Mouse (Mus musculus) neural tube, embryonic 11.5 days (tissue): Measurements from ENCODE around the gene Ripply3. TPM values are rescaled to one million over a fixed set of nuclear protein-coding genes. Genes with fewer than 3 reads are reported as not detected.

Experiments used
- ATAC-seq: fragments of 200-750 bp; cut with Nextera tagmentation; 2 replicates; pipeline ENCODE4 v1.8.0; 2017; ENCODE audit warnings: moderate number of reproducible peaks, mild to moderate bottlenecking, moderate TSS enrichment, moderate library complexity; ENCODE audit not compliant: insufficient read depth, low FRiP score, low TSS enrichment
- DNase-seq: peaks from one replicate; pipeline ENCODE4 v3.0.0-alpha.2; 2015; ENCODE audit warnings: low spot score
- H3K27ac ChIP-seq: fragments of 300-500 bp; sonication (generic); 2 replicates; pipeline ENCODE4 v1.5.1; 2014; ENCODE audit warnings: low read depth, mild to moderate bottlenecking, low read length
- H3K27me3 ChIP-seq: fragments of 300-500 bp; sonication (generic); 2 replicates; pipeline ENCODE4 v1.6.1; 2014; ENCODE audit warnings: mild to moderate bottlenecking, low read length, mixed read lengths; ENCODE audit not compliant: control insufficient read depth, insufficient read depth
- H3K36me3 ChIP-seq: fragments of 300-500 bp; sonication (generic); 2 replicates; pipeline ENCODE4 v1.6.1; 2014; ENCODE audit warnings: mild to moderate bottlenecking, low read length, moderate library complexity, mixed read lengths; ENCODE audit not compliant: control insufficient read depth, insufficient read depth
- H3K4me1 ChIP-seq: fragments of 300-500 bp; sonication (generic); 2 replicates; pipeline ENCODE4 v1.6.1; 2014; ENCODE audit warnings: low read length, mixed read lengths; ENCODE audit not compliant: control insufficient read depth, insufficient read depth
- H3K4me2 ChIP-seq: fragments of 300-500 bp; sonication (generic); 2 replicates; pipeline ENCODE4 v1.6.1; 2014; ENCODE audit warnings: low read depth, mild to moderate bottlenecking, moderate library complexity
- H3K4me3 ChIP-seq: fragments of 300-500 bp; sonication (generic); 2 replicates; pipeline ENCODE4 v1.5.1; 2014; ENCODE audit warnings: low read depth, low read length
- H3K9ac ChIP-seq: fragments of 300-500 bp; sonication (generic); 2 replicates; pipeline ENCODE4 v1.6.1; 2014; ENCODE audit warnings: mild to moderate bottlenecking, low read length
- H3K9me3 ChIP-seq: fragments of 300-500 bp; sonication (generic); 2 replicates; pipeline ENCODE4 v1.6.1; 2016; ENCODE audit warnings: low read length; ENCODE audit not compliant: control insufficient read depth
- WGBS: fragments of 180-500 bp; shearing (Covaris S2); extraction: QIAGEN DNeasy Blood & Tissue Kit; methylation state at CpG from one replicate; pipeline ENCODE4 v1.1.7; 2014; 5-methylcytosine and 5-hydroxymethylcytosine counted together
- polyA plus RNA-seq: library from polyadenylated mRNA; unstranded; fragments of >200 nt; fragmentation: Nextera tagmentation; extraction: Ambion mirVana; gene quantifications from 2 replicates; pipeline ENCODE4 v1.2.1, GENCODE M21; 2014

The Ripply3 gene
- polyA plus RNA-seq, 1 experiment from 2014 or later, result 5.9 TPM

DNA sequence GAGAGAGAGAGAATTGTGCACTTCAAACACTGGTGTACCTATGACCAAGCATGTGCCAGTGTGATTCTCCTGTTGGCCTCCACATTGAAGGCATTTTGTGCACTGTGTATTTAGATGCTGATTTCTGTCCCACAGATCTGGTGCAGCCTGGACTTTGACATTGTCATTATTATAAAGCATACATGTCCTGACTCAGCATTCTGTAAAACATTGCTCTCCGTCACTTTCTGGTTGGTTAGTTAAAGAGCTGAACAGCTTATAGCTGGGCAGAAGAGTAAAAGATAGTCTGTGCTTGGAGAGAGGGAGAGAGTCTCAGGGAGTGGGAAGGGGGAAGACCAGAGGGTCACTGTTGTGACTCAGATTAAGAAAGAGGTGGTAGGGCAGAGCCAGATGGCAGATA, 17.5 kb downstream of the Ripply3 start:
- DNase-seq, result no peak
- H3K9ac ChIP-seq, result no peak overlapping the region
- ATAC-seq, result no peak
- H3K4me1 ChIP-seq, result no peaks in the 10 kb centered on the region
- H3K4me2 ChIP-seq, result no peak overlapping the region
- H3K4me3 ChIP-seq, result no peak overlapping the region
- H3K27ac ChIP-seq, result no peak overlapping the region
- no peaks in the 10 kb centered on the region for H3K36me3 ChIP-seq
- H3K27me3 ChIP-seq, result no peaks in the 10 kb centered on the region
- 91% methylated on average over 1 of the region's 1 CpGs for WGBS
- H3K9me3 ChIP-seq, result no peaks in the 10 kb centered on the region

DNA sequence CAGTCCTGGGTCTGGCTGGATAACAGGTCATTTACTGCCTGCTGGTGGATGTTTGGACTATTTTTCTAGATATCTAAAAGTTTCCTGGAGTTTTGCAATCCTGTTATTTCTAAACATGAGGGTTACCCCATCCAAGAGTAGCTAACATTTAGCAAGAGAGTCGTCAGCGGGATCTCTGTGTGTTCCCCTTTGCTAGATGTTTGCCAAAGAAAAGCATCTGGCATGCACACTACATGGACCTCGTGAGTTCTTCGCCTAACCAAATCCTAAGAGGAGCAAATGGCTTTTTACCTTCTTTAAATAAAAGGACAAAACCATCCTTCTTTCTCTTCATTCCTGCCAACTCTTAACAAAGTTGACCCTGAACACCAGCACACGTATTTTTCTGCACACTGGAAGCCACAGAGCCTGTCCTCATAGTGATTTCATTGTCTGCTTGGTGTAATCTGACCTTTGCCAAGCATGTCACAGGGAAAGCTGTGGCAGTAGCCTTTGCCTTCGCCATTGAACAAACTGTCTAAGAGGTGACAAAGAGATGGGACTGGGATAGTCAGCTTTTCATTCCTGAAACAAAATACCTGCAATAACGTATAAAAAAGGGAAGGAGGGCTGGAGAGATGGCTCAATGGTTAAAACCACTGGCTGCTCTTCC, 19.0 kb downstream of the Ripply3 start:
- Histone ChIP-seq H3K27ac (no peak overlapping the region), H3K4me3 (no peak overlapping the region), H3K9ac (no peak overlapping the region), H3K9me3 (no peaks in the 10 kb centered on the region), H3K4me2 (no peak overlapping the region), H3K27me3 (no peaks in the 10 kb centered on the region), H3K36me3 (no peaks in the 10 kb centered on the region), H3K4me1 (no peaks in the 10 kb centered on the region)
- ATAC-seq (no peak), DNase-seq (no peak)
- 79% methylated on average over 7 of the region's 7 CpGs for WGBS

DNA sequence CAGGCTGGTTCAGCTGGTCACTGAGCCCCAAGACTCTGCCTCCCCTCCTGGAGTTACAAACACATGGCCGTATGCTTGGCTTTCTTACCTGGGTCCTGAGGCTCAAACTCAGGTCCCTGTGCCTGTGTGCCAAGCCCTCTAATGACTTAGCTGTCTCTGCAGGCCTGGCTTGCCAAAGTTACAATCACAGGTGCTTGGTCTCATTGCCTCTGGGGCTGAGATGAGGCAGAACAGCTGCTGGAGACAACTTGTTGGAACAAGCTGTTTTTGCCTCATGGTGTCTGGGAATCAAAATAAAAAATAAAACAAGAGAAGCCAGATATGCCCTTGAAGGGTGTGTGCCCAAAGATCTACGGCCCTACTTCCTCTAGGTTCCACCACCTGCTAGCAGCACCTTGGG, 20.6 kb downstream of the Ripply3 start:
- DNase-seq (no peak), ATAC-seq (no peak)
- no peaks in the 10 kb centered on the region for H3K4me1 ChIP-seq
- no peaks in the 10 kb centered on the region for H3K9me3 ChIP-seq
- WGBS, result 90% methylated on average over 2 of the region's 2 CpGs
- no peak overlapping the region for H3K4me3 ChIP-seq
- H3K27ac ChIP-seq, result no peak overlapping the region
- H3K27me3 ChIP-seq, result no peaks in the 10 kb centered on the region
- H3K36me3 ChIP-seq, result no peaks in the 10 kb centered on the region
- no peak overlapping the region for H3K4me2 ChIP-seq
- no peak overlapping the region for H3K9ac ChIP-seq

DNA sequence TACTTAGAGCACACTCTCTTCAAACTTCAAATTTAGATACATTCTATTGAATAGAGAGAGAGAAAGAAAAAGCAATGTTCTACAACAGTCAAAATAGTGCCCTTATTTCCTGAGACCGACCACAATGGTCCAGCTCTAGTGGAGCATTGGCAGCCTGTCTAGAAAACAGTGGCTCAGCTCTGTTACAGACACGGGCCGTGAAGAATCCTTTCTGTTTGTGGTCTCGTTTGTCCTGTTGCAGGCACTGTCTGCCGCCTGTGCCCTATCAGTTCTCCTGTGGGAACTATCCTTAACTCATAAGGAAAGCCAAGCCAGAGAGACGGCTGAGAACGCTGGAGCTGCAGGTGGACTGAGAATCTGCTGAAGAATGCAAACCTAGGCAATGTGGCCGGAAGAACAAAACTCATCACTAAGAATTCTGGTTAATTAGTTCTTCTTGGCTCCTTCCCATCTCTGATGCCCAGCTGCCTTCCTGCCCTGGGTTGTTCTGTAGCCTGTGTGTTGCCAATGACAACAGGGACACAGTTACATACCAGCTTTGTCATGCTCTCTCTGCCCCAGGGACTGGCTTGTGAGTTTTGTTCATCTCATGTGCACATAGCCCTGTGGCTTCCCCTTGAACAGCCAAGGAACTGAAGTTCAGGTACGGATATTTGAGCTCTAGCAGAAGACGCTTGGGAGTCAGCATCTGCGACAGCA, 21.5 kb downstream of the Ripply3 start:
- ATAC-seq, result no peak

DNA sequence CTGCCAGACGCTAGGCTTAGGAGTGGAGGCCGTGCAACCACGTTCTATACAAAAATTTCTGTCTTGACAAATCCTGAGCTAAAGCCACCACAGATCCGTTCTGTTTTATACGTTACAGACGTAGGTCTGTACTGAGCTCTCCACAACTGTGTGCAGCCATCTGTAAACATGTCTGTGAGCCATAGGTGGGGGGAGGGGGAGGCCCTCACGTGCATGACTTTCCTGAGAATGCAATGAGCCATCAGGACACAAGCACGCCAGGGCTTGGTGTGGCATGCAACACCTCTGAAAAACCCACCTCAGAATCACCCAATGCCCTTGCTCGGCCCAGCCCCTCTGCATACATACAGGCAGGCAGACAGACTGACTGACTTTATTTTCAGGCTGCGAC, 22.1 kb downstream of the Ripply3 start:
- DNase-seq (no peak), ATAC-seq (no peak)
- no peak overlapping the region for H3K4me3 ChIP-seq
- H3K36me3 ChIP-seq, result no peaks in the 10 kb centered on the region
- no peak overlapping the region for H3K27ac ChIP-seq
- H3K9ac ChIP-seq, result no peak overlapping the region
- H3K4me2 ChIP-seq, result no peak overlapping the region
- WGBS, result 78% methylated on average over 10 of the region's 10 CpGs
- H3K4me1 ChIP-seq, result no peaks in the 10 kb centered on the region
- no peaks in the 10 kb centered on the region for H3K27me3 ChIP-seq
- H3K9me3 ChIP-seq, result no peaks in the 10 kb centered on the region

More for the DNA sequence above, 21.5 kb downstream of the Ripply3 start:
- no peak overlapping the region for H3K4me2 ChIP-seq
- 84% methylated on average over 11 of the region's 11 CpGs for WGBS
- H3K36me3 ChIP-seq, result no peaks in the 10 kb centered on the region
- no peak overlapping the region for H3K27ac ChIP-seq
- no peaks in the 10 kb centered on the region for H3K9me3 ChIP-seq
- H3K27me3 ChIP-seq, result no peaks in the 10 kb centered on the region
- no peaks in the 10 kb centered on the region for H3K4me1 ChIP-seq
- no peak overlapping the region for H3K9ac ChIP-seq
- no peak overlapping the region for H3K4me3 ChIP-seq
- no peak for DNase-seq

DNA sequence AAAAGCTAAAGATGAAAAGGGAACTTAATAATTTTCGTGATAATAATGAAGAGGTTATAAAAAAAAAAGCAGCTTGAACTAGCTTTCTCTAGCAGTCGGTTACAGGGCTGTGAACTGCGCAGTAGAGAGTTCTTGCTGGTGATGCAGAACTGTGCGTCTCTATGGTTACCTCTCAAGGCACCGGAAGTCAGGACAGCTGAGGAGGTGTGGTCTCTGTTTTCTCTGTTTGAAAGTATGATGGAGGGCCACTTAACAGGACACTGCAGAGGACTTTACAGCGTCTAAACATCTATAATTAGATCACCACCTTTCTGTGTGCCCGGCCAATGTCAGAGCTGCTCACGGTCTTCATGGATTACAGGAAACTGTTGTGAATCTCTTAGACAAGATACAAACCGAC, 26.2 kb downstream of the Ripply3 start:
- H3K36me3 ChIP-seq, result no peaks in the 10 kb centered on the region
- H3K27me3 ChIP-seq, result no peaks in the 10 kb centered on the region
- H3K4me2 ChIP-seq, result no peak overlapping the region
- WGBS, result 44% methylated on average over 9 of the region's 9 CpGs
- no peaks in the 10 kb centered on the region for H3K9me3 ChIP-seq
- H3K4me3 ChIP-seq, result no peak overlapping the region
- ATAC-seq, result no peak
- no peak overlapping the region for H3K27ac ChIP-seq
- no peak for DNase-seq
- no peak overlapping the region for H3K9ac ChIP-seq
- H3K4me1 ChIP-seq, result no peaks in the 10 kb centered on the region

DNA sequence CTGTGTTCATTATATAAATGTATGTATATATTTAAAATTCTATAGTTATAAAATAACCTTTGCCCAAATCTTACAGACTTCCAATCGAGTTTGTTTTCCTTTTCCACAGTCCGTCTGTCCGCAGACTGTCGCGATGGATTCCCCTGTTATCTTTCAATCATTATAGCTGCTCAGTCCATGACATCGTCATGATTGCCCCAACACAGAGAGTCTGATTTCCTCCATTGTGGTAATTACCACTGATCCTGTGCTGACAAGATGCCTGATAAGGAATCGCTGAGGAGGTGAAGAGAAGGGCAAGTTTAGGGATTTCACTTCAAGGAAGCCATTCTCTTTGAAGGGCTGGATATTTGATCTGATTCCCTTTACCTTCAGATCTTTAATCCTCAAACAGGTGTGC, 27.8 kb downstream of the Ripply3 start:
- H3K9ac ChIP-seq, result no peak overlapping the region
- no peaks in the 10 kb centered on the region for H3K27me3 ChIP-seq
- H3K9me3 ChIP-seq, result no peaks in the 10 kb centered on the region
- H3K4me2 ChIP-seq, result no peak overlapping the region
- no peak overlapping the region for H3K4me3 ChIP-seq
- H3K4me1 ChIP-seq, result no peaks in the 10 kb centered on the region
- DNase-seq, result no peak
- no peak overlapping the region for H3K27ac ChIP-seq
- no peak for ATAC-seq
- no peaks in the 10 kb centered on the region for H3K36me3 ChIP-seq
- 77% methylated on average over 7 of the region's 7 CpGs for WGBS

DNA sequence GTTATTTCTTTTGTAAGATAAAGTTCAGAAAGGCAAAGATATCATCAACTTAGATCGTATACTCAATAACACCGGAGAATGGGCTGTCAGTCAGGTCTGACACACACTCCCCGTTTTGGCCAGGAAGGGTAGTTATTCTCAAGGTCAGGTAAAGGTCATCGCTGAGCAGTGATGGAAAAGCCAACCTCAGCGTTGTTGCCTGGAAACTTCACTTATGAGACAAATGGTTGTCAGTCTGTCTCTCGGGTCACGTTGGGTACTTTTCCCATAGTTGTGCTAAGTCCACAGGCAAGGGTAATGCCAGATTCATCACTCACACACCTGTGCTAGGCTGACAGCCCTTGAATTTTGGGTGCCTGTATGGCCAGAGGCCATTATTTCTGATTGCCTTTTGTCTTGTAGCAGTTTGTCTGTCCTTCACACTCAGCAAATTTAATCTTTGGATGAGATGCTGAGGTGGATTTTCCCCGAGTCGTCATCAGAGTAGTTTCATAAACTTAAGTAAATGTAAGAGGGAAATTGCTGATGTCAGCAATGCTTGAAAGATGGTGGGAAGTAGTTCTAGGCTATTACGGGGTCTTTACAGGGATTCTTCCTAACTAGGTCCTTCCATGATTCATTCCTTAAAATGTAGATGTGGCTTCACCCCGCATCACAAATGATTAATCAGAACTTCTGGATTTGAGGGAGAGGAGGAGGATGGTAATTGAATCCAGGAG, 28.7 kb downstream of the Ripply3 start:
- no peak overlapping the region for H3K27ac ChIP-seq
- no peak overlapping the region for H3K4me3 ChIP-seq
- ATAC-seq (no peak), DNase-seq (no peak)
- WGBS, result 77% methylated on average over 11 of the region's 11 CpGs
- H3K9me3 ChIP-seq, result no peaks in the 10 kb centered on the region
- H3K27me3 ChIP-seq, result no peaks in the 10 kb centered on the region
- H3K9ac ChIP-seq, result no peak overlapping the region
- H3K36me3 ChIP-seq, result no peaks in the 10 kb centered on the region
- H3K4me1 ChIP-seq, result no peaks in the 10 kb centered on the region
- no peak overlapping the region for H3K4me2 ChIP-seq

DNA sequence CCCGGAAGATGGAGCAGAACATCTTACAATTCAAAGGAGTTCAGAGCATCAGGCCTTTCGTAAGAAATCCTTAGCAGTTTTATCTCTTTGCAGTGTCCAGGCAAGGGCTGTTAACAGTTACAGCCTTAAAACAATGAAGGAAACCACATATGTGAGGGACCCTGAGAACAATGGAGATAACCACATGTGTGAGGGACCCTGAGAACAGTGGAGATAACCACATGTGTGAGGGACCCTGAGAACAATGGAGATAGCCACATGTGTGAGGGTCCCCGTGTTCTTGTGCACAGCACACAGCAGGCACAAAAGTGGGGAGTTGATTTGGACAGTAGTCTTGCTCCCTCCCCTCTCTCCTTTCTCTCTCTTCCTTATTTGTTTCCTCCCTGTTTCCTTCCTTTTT, 29.9 kb downstream of the Ripply3 start:
- no peaks in the 10 kb centered on the region for H3K9me3 ChIP-seq
- H3K4me2 ChIP-seq, result no peak overlapping the region
- no peaks in the 10 kb centered on the region for H3K27me3 ChIP-seq
- no peak overlapping the region for H3K4me3 ChIP-seq
- 83% methylated on average over 3 of the region's 3 CpGs for WGBS
- H3K4me1 ChIP-seq, result no peaks in the 10 kb centered on the region
- DNase-seq (no peak), ATAC-seq (no peak)
- no peaks in the 10 kb centered on the region for H3K36me3 ChIP-seq
- H3K9ac ChIP-seq, result no peak overlapping the region
- no peak overlapping the region for H3K27ac ChIP-seq
